Mouse (Mus musculus): ENCODE results near the gene Gm14409.
"Not testable (repeated sequence)": the region's sequence is repeated elsewhere in the genome, so short reads cannot be mapped to it uniquely, and the experiment has no call there.

The Gm14409 gene

DNA sequence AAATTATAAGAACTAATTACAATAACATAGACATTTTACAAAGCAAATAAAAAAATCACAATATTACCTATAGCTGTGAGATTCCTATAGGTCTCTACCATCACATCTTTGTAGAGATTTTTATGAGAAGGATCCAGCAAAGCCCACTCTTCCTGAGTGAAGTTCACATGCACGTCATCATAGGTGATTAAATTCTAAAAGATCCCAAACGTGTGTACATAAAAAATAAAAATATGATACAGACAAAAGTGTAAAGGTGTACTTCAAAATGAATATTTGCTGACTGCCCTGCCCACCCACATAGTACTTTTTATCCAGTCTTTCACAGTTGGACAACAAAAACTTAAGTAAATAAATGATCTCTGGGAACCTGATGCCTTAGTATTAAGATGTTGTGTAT, at the start of gene Gm14409:
Gm14409 (minus strand) TSS at position 101 of the 400 bp plus-strand sequence.
- DNase-seq: not testable (repeated sequence)

GRCm38 (mm10) chr2:177309627-177310026, 42.8 kb upstream of the Gm14409 start:
- DNase-seq: not testable (repeated sequence)

- DNase-seq: not testable (repeated sequence)
Measured at GRCm38 (mm10) chr2:177304980-177305379, 38.1 kb upstream of the Gm14409 start.

GRCm38 (mm10) chr2:177283701-177284100, 16.9 kb upstream of the Gm14409 start:
- DNase-seq: not testable (repeated sequence)

DNA sequence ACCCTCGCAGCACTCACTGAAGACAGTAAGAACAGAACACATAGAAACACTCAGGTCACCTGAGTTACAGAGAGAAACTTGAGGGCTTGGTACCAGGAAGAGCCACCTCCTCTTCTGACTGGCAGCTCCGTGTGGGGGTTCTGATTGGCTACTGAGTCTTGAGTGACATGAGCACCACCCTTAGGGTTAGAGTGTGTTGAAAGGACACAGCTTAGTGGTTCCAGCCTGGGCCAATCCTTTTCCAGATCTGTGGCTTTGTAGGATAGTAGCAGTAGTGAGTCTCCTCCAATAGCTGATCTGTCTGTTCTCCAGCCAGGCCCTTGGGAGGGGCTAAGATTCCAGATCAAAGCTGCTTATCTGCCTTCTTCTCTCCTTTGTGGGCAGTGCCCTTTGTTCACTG, 10.9 kb upstream of the Gm14409 start:
- not testable (repeated sequence) for DNase-seq

- not testable (repeated sequence) for DNase-seq
Measured at GRCm38 (mm10) chr2:177272237-177272636, 5.4 kb upstream of the Gm14409 start.

DNA sequence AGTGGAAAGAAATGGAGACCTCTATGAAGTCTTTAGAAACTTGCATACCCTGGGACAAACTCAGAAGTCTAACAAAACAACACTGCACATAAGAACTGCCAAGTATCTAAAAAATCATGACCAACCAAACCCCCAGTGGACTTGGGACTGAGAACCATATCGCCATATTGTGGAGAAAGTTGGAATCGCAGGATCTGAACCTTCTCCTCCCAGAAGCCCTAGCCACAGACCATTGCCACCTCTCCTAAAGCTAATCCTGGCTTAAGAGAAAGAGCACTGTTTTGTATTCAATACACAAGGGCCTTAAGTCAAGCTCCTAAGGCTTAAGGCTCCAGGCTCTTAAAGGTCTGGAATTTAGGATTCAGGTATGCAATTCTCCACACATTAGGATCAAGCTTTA, 19.4 kb downstream of the Gm14409 start:
- not testable (repeated sequence) for DNase-seq

GRCm38 (mm10) chr2:177230461-177230860, 36.4 kb downstream of the Gm14409 start:
- DNase-seq: not testable (repeated sequence)

Measured in cerebellum, postnatal 25 days (tissue).